Mouse (Mus musculus): ENCODE data around the gene Pkdrej. TPM values are rescaled to one million over a fixed set of nuclear protein-coding genes. Genes with fewer than 3 reads are reported as not detected.
A peak's percentile ranks its signal among the peaks of the same experiment; 100 is the strongest.

The Pkdrej gene
- polyA plus RNA-seq, 1 experiment: 0.25 TPM

DNA sequence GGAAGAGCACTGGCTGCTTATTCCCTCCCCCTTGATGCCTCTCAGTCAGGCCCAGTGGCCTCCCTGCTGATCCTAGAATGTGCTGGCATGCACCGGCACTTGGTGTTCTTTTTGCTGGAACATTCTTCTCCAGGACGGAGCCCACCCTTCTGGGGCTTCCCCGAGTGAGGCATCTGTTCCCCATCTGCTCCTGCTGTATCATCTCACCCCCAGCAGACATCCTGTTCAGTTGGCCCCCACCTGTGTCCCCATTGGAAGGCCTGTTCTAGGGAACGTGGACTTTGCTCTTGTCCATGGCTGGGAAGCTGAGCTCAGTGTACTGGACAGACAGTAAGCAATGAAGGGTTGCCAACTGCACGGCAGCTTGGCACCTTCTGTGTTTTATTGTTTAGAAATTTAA lies 44.8 kb downstream of the Pkdrej start:
- 36% methylated on average over 5 of the region's 5 CpGs for WGBS
- H3K27ac ChIP-seq (ENCODE audit: insufficient read depth, low read length): no peak overlapping the region
- no peak overlapping the region for H3K4me3 ChIP-seq (replicated peaks; ENCODE audit: insufficient read depth, low read depth, low read length)
- H3K4me1 ChIP-seq (ENCODE audit: control insufficient read depth, insufficient read depth, low read length): 0 out of 2 replicates have a peak, but pooled peaks cover 2% of the 10 kb centered on the region
- DNase-seq: peak in 1 of 2 experiments; percentile 6
- TF ChIP-seq CTCF (IDR thresholded peaks at IDR 0.05; ENCODE audit: borderline replicate concordance, insufficient read depth, low read depth, low read length): no peak
- TF ChIP-seq POLR2A (IDR thresholded peaks at IDR 0.05; ENCODE audit: borderline replicate concordance, insufficient read depth, low read length): no peak
- no peaks in the 10 kb centered on the region for H3K27me3 ChIP-seq (ENCODE audit: control insufficient read depth, insufficient read depth, low read length)

DNA sequence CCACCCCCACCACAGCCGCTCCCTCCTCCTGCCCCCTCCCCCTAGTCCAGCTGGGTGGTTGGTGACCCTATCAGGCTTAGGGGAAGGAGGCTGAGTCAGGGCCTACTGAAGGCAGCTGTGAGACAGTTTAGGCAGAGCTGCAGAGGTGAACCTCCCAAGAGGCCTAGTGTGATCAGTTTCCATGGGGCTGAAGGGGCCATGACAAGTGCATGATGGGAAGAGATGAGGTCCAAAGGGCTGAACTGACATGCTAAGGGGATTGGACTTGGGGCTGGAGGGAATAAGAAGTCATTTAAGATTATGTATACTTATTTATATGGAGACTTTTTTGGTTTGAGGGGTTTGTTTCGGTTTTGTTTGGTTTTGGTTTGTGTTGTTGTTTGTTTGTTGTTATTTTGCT lies 45.3 kb downstream of the Pkdrej start:
- H3K4me3 ChIP-seq (replicated peaks; ENCODE audit: insufficient read depth, low read depth, low read length): no peak overlapping the region
- 0 out of 2 replicates have a peak, but pooled peaks cover 2% of the 10 kb centered on the region for H3K4me1 ChIP-seq (ENCODE audit: control insufficient read depth, insufficient read depth, low read length)
- 66% methylated on average over 2 of the region's 2 CpGs for WGBS
- DNase-seq: no peak
- TF ChIP-seq CTCF (IDR thresholded peaks at IDR 0.05; ENCODE audit: borderline replicate concordance, insufficient read depth, low read depth, low read length): no peak
- TF ChIP-seq POLR2A (IDR thresholded peaks at IDR 0.05; ENCODE audit: borderline replicate concordance, insufficient read depth, low read length): no peak
- H3K27me3 ChIP-seq (ENCODE audit: control insufficient read depth, insufficient read depth, low read length): no peaks in the 10 kb centered on the region
- no peak overlapping the region for H3K27ac ChIP-seq (ENCODE audit: insufficient read depth, low read length)

DNA sequence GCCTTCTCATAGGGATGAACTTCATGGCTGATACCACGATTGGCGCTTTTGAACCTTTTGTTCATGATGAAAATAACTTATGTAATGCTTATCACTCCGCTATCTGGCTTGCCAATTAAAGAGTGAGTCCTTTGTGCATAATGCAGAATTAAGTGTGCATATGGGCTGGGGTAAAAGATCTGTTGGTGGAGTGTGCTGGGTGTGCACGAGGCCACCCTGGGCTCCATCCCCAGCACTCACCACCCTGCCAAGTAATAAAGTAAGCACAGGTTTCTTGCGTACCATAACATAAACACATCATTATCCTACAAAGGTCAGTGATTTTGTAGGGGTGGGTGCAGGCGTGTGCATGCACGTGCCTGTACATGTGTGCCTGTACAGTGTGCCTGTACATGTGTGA lies 46.5 kb downstream of the Pkdrej start:
- no peak for DNase-seq
- Histone ChIP-seq H3K27ac (ENCODE audit: insufficient read depth, low read length) (no peak overlapping the region), H3K4me1 (ENCODE audit: control insufficient read depth, insufficient read depth, low read length) (0 out of 2 replicates have a peak, but pooled peaks cover 2% of the 10 kb centered on the region), H3K4me3 (replicated peaks; ENCODE audit: insufficient read depth, low read depth, low read length) (no peak overlapping the region), H3K27me3 (ENCODE audit: control insufficient read depth, insufficient read depth, low read length) (no peaks in the 10 kb centered on the region)
- 90% methylated on average over 7 of the region's 7 CpGs for WGBS
- TF ChIP-seq POLR2A (IDR thresholded peaks at IDR 0.05; ENCODE audit: borderline replicate concordance, insufficient read depth, low read length): no peak
- no peak for TF ChIP-seq CTCF (IDR thresholded peaks at IDR 0.05; ENCODE audit: borderline replicate concordance, insufficient read depth, low read depth, low read length)

DNA sequence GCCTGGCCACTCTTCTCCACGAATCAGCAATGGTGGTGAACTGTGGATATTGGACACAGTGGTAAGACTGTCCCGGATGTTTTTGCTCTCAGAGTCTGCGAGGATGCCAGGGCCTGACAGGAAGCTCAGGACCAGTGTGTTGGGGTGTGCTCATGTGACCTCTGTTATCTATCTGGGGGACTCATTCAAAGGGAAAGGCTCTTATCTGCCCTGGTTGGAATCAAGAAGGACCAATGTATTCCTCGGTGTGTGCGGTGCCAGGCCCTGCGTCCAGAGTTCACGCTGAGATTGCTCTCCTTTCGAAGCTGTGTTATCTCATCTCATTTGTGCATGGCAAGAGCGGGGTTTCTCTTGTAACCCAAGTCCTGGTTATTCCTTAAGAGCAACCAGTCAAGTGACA lies 47.1 kb downstream of the Pkdrej start:
- TF ChIP-seq POLR2A (IDR thresholded peaks at IDR 0.05; ENCODE audit: borderline replicate concordance, insufficient read depth, low read length): no peak
- TF ChIP-seq CTCF (IDR thresholded peaks at IDR 0.05; ENCODE audit: borderline replicate concordance, insufficient read depth, low read depth, low read length): no peak
- Histone ChIP-seq H3K4me3 (replicated peaks; ENCODE audit: insufficient read depth, low read depth, low read length) (no peak overlapping the region), H3K27me3 (ENCODE audit: control insufficient read depth, insufficient read depth, low read length) (no peaks in the 10 kb centered on the region), H3K27ac (ENCODE audit: insufficient read depth, low read length) (no peak overlapping the region), H3K4me1 (ENCODE audit: control insufficient read depth, insufficient read depth, low read length) (0 out of 2 replicates have a peak, but pooled peaks cover 2% of the 10 kb centered on the region)
- 88% methylated on average over 9 of the region's 9 CpGs for WGBS
- DNase-seq: no peak

GRCm38 (mm10) chr15:85772146-85772740 lies 49.3 kb downstream of the Pkdrej start:
- DNase-seq: no peak
- H3K4me1 ChIP-seq (ENCODE audit: control insufficient read depth, insufficient read depth, low read length): 0 out of 2 replicates have a peak, but pooled peaks cover 2% of the 10 kb centered on the region
- no peak overlapping the region for H3K27ac ChIP-seq (ENCODE audit: insufficient read depth, low read length)
- H3K27me3 ChIP-seq (ENCODE audit: control insufficient read depth, insufficient read depth, low read length): no peaks in the 10 kb centered on the region
- no peak overlapping the region for H3K4me3 ChIP-seq (replicated peaks; ENCODE audit: insufficient read depth, low read depth, low read length)
- WGBS: 80% methylated on average over 11 of the region's 11 CpGs
- no peak for TF ChIP-seq POLR2A (IDR thresholded peaks at IDR 0.05; ENCODE audit: borderline replicate concordance, insufficient read depth, low read length)
- TF ChIP-seq CTCF (IDR thresholded peaks at IDR 0.05; ENCODE audit: borderline replicate concordance, insufficient read depth, low read depth, low read length): no peak

- no peak for TF ChIP-seq POLR2A (IDR thresholded peaks at IDR 0.05; ENCODE audit: borderline replicate concordance, insufficient read depth, low read length)
- Histone ChIP-seq H3K4me3 (replicated peaks; ENCODE audit: insufficient read depth, low read depth, low read length) (no peak overlapping the region), H3K27me3 (ENCODE audit: control insufficient read depth, insufficient read depth, low read length) (no peaks in the 10 kb centered on the region), H3K27ac (ENCODE audit: insufficient read depth, low read length) (no peak overlapping the region), H3K4me1 (ENCODE audit: control insufficient read depth, insufficient read depth, low read length) (no peaks in the 10 kb centered on the region)
- WGBS: 84% methylated on average over 17 of the region's 17 CpGs
- DNase-seq: no peak
Measured at GRCm38 (mm10) chr15:85771306-85772121, 50.0 kb downstream of the Pkdrej start.

DNA sequence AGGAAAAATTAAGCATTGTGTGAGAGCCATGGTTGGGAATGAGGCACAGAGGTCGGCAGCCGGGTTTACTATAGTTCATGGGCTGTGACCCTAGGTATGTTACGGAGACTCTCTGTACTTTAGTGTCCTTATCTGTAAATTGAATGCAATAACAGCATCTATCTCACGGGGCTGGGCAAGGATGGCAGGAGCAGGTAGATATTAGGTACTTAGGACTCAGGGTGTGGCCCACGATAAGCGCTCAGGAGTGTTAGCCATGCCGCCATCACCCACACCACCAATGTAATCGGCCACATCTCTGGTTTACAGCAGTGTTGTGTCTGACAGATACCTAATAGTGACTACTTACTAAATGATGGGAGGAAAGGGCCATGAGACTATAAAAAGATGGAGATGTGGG lies 52.5 kb downstream of the Pkdrej start:
- 93% methylated on average over 8 of the region's 8 CpGs for WGBS
- Histone ChIP-seq H3K27me3 (ENCODE audit: control insufficient read depth, insufficient read depth, low read length) (no peaks in the 10 kb centered on the region), H3K4me3 (replicated peaks; ENCODE audit: insufficient read depth, low read depth, low read length) (no peak overlapping the region), H3K27ac (ENCODE audit: insufficient read depth, low read length) (no peak overlapping the region), H3K4me1 (ENCODE audit: control insufficient read depth, insufficient read depth, low read length) (no peaks in the 10 kb centered on the region)
- TF ChIP-seq POLR2A (IDR thresholded peaks at IDR 0.05; ENCODE audit: borderline replicate concordance, insufficient read depth, low read length): no peak
- DNase-seq: no peak

DNA sequence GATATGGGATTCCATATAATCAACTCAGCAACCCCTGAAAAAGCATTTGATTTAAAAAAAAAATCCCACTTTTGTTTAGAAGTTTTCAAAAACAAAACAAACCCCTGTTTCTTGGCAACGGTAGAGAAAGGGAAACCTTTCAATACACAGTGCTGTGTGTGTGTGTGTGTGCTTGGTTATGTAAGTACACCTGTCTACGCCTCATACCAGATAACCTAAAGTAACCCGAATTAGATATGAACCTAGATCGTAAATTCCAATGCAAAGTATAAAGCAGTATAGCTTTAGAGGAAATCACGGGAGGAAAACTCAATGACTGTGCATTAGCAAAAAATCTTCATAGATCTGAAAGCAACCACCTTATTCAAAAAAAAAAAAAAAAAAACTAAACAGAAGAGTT lies 54.9 kb downstream of the Pkdrej start:
- Histone ChIP-seq H3K4me1 (ENCODE audit: control insufficient read depth, insufficient read depth, low read length) (no peaks in the 10 kb centered on the region), H3K4me3 (replicated peaks; ENCODE audit: insufficient read depth, low read depth, low read length) (no peak overlapping the region), H3K27me3 (ENCODE audit: control insufficient read depth, insufficient read depth, low read length) (no peaks in the 10 kb centered on the region), H3K27ac (ENCODE audit: insufficient read depth, low read length) (no peak overlapping the region)
- 94% methylated on average over 5 of the region's 5 CpGs for WGBS
- no peak for TF ChIP-seq CTCF (IDR thresholded peaks at IDR 0.05; ENCODE audit: borderline replicate concordance, insufficient read depth, low read depth, low read length)
- TF ChIP-seq POLR2A (IDR thresholded peaks at IDR 0.05; ENCODE audit: borderline replicate concordance, insufficient read depth, low read length): no peak
- DNase-seq: no peak
